Mouse (Mus musculus): ENCODE measurements around the gene Tubb4b. TPM values are rescaled to one million over a fixed set of nuclear protein-coding genes. Genes with fewer than 3 reads are reported as not detected.
A peak's percentile ranks its signal among the peaks of the same experiment; 100 is the strongest.

Tubb4b gene
- total RNA-seq, 1 experiment from 2014 or later: 222 TPM

- peak; percentile 70 for ATAC-seq (ENCODE audit: extremely low read depth, insufficient number of reproducible peaks, low FRiP score, poor library complexity, severe bottlenecking)
Observed at GRCm38 (mm10) chr2:25196172-25196954, 28.1 kb downstream of the Tubb4b start, which contains the start of gene Tor4a. Tor4a (minus strand) TSS chr2:25196886.

- ATAC-seq (ENCODE audit: extremely low read depth, insufficient number of reproducible peaks, low FRiP score, poor library complexity, severe bottlenecking): peak; percentile 46
Observed at GRCm38 (mm10) chr2:25195211-25196156, 29.0 kb downstream of the Tubb4b start.

DNA sequence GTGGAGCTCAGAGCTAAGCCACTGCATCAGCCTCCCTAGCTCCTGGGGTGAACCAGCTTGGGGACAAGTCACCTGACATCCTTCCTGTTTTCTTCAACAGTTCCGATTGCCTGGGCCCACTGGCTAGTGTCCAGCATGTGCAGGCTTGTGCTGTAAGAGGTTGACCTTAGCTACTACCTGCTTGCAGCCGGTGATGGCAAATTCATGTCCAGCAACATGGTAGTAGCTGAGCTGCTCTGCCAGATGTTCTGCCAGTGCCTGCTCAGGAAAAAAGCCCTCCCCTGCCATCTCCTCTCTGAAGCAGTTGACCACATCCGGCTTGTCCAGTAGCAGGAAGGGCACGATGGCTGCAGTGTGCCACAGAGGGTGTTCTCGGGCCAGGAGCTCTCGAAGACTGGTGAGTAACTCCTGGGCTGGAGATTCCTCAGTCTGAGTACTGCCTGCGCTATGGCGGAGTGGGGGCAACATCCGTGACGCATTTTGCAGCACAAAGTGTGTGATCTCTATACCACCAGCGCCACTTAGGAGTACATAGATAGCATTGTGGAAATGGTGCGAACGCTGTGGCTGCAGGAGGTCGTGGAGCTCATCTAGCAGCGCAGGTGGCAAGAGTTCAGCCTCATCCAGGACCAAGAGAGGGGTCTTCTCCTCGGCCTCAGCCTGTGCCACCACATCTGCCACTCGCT is 29.9 kb downstream of the Tubb4b start:
- peak; percentile 30; the same call in 1 of the 2 replicates for ATAC-seq (ENCODE audit: extremely low read depth, insufficient number of reproducible peaks, low FRiP score, poor library complexity, severe bottlenecking)

GRCm38 (mm10) chr2:25194006-25194405 is 30.5 kb downstream of the Tubb4b start:
- ATAC-seq (ENCODE audit: extremely low read depth, insufficient number of reproducible peaks, low FRiP score, poor library complexity, severe bottlenecking): no peak

DNA sequence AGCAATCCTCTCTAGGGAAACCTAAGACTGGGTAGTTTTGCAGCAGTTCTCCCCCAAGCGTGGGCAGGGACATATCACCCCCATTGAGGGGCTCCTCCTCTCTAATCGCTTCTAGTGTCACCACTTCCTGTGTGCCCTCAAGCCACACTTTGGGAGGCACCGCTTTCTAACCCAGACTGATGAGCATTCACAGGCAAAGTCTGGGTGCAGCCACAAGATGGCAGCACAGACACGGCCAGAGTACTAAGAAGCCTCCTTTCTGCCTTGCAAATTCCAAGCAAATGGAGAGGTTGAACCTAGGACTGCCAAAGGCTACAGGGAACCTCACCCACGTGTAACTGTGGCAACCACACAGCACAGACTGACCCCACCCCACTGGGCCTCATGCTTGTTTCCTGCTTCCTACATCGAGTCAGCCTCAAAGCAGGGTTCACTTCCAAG is 31.2 kb downstream of the Tubb4b start:
- peak; percentile 49 for ATAC-seq (ENCODE audit: extremely low read depth, insufficient number of reproducible peaks, low FRiP score, poor library complexity, severe bottlenecking)

- no peak for ATAC-seq (ENCODE audit: extremely low read depth, insufficient number of reproducible peaks, low FRiP score, poor library complexity, severe bottlenecking)
Observed at GRCm38 (mm10) chr2:25187841-25188240, 36.7 kb downstream of the Tubb4b start.

DNA sequence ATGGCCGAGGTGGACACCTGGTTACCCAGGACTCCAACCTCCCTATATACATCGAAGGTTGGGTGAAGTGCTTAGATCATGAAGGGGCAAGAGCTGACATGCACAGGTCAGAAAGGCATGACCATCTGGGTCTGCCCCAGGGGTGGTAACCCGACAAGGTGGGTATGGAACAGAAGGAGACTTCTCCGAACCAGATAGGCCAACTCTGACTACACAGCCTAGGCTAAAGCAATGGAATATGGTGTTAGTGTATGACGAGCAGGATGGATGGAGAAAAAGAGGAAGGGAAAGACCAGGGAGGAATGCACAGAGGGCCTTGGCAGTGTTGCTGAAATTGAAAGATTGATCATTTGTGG is 37.9 kb downstream of the Tubb4b start:
- no peak for ATAC-seq (ENCODE audit: extremely low read depth, insufficient number of reproducible peaks, low FRiP score, poor library complexity, severe bottlenecking)

- peak; percentile 33 for ATAC-seq (ENCODE audit: extremely low read depth, insufficient number of reproducible peaks, low FRiP score, poor library complexity, severe bottlenecking)
Observed at GRCm38 (mm10) chr2:25185625-25186574, 38.6 kb downstream of the Tubb4b start.

DNA sequence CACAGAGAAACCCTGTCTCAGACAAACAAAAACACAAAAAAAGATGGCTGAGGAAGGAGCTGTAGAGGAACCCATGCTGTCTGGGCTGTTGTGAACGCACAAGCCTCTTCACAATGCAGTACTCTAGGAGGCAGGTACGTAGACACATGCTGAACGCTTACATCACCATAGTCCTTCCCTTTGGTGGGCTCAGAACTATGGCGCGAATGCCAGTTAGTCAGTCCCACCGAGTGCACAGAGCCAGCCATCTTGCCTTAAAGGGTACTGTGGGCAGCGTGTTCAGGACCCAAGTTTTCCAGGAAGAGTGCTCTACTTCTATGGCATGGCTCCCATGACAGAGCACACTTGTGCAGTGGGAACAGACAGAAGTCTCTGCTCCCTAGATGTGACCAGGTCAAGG is 40.0 kb downstream of the Tubb4b start:
- ATAC-seq (ENCODE audit: extremely low read depth, insufficient number of reproducible peaks, low FRiP score, poor library complexity, severe bottlenecking): no peak

GRCm38 (mm10) chr2:25183336-25183735 is 41.2 kb downstream of the Tubb4b start:
- no peak for ATAC-seq (ENCODE audit: extremely low read depth, insufficient number of reproducible peaks, low FRiP score, poor library complexity, severe bottlenecking)

DNA sequence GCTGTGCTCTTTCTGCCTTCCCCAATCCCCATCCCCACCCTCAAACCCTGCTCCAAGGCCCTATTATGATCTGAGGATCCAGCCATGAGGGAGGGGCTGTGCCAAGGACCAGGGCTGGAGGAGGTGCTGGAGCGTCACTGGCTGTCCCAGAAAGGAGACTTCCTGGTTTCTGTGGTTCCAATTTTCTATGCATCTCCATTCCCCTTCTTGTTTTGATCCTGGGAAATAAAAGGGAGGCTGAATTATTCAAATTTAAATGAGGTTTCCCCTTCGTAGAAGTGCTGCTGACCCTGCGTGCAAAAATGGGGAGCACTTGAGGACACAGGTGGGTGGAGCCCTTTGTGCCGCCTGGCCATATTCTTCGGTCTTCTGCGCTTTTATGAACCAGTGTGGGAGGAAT is 41.8 kb downstream of the Tubb4b start:
- ATAC-seq (ENCODE audit: extremely low read depth, insufficient number of reproducible peaks, low FRiP score, poor library complexity, severe bottlenecking): no peak

DNA sequence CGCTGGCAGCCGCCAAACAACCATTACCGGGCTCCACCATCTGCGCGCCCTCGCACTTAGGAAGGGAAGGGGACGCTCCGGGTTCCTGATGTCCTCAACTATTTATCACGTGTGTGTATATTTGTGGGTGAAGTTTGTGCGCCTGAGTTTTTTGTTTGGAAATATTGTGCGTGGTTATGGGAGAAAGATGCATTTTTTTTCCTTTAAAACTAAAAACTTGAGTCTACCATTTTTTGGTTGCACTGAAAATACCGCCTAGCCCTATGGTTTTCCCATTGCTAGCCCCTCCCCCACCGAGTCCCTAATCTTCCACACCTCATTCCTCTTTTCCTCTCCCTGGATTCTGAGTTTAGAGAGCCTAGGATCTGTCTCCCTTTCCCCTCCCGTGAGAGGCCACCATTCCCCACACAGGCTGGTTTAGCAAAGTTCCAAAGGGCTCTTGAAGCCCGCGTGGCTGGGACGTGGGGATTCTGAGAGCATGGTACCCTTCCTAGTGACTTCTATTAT is 42.6 kb downstream of the Tubb4b start:
- ATAC-seq (ENCODE audit: extremely low read depth, insufficient number of reproducible peaks, low FRiP score, poor library complexity, severe bottlenecking): no peak

GRCm38 (mm10) chr2:25180973-25181890 is 43.3 kb downstream of the Tubb4b start:
- peak; percentile 10; the same call in 1 of the 2 replicates for ATAC-seq (ENCODE audit: extremely low read depth, insufficient number of reproducible peaks, low FRiP score, poor library complexity, severe bottlenecking)

- peak; percentile 74 for ATAC-seq (ENCODE audit: extremely low read depth, insufficient number of reproducible peaks, low FRiP score, poor library complexity, severe bottlenecking)
Observed at GRCm38 (mm10) chr2:25180478-25180903, 44.0 kb downstream of the Tubb4b start, which contains the start of gene Nrarp. Nrarp (plus strand) TSS chr2:25180758.

DNA sequence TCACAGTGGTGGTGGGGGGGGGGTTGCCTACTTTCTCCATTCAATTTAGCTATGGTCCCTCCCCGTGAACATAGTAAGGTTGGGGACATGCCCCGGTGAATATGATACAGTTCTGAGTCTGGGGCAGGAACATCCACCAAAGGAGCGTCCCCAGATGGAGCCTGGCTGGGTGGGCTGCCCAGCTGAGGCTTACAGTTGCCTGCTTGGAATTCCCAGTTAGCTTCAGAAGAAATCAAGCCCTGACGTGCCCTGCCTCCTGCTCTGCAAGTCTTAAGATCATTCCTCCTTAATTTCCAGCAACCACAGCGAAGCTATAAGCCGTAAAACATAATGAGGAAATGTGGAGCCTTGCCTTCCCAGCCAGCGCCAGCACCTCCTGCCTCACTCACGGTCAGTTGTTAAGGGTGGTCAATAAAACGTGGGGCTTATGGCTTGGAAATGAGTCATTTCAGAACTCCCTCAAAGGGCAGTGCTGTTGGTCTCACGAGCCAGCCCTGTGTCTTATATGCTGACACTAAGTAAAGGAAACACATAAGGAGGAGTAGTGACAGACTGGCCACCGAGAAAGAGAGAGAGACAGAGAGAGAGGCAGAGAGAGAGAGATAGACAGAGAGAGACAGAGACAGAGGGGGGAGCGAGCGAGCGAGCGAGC is 44.8 kb downstream of the Tubb4b start:
- no peak for ATAC-seq (ENCODE audit: extremely low read depth, insufficient number of reproducible peaks, low FRiP score, poor library complexity, severe bottlenecking)

DNA sequence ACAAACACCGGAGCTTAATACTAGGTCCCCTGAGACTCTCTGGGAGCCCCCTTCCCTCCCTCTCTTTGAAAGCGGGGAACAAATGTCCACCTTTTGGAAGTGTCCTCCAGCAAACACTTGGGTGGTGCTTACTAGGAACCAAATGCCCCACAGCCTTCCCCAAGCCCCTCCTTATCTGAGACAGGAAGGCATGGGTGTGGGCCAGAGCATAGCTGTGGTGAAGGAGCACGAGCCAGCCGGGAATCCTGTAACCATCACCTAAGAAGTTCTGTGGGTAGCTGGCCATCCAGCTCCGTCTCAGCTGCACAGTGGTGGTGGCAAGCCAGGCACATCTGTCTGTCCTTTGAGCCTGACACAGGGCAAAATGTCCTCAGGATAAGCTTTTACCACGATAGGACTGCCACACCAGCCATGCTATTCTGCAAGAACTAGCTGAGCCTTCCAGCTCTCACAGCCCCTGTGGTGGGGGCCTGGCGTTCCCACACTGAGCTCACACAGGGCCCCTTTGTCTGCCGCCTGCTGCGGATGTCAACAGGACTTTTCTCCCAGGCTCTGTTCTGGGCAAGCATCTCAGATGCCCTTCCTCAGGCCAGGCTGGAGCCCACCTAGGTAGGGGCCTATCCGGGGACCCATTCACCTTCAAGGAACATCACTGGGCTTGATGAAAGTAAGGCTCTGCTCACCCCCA is 46.1 kb downstream of the Tubb4b start:
- no peak for ATAC-seq (ENCODE audit: extremely low read depth, insufficient number of reproducible peaks, low FRiP score, poor library complexity, severe bottlenecking)

Measured in neutrophil, adult 5-6 weeks (primary cell).